Mouse (Mus musculus) CD4-positive, CD25-positive, alpha-beta regulatory T cell, adult 4 months (primary cell): ENCODE measurements at regions not wholly inside any gene's neighbourhood (a gene's known extent, or its start where the extent isn't known, plus 50 kb on each side); places are given as distances from the start of the nearest gene placed in this dataset.

ENCODE experiments used
- ATAC-seq: one replicate; pipeline ENCODE4 v1.8.0; 2017

DNA sequence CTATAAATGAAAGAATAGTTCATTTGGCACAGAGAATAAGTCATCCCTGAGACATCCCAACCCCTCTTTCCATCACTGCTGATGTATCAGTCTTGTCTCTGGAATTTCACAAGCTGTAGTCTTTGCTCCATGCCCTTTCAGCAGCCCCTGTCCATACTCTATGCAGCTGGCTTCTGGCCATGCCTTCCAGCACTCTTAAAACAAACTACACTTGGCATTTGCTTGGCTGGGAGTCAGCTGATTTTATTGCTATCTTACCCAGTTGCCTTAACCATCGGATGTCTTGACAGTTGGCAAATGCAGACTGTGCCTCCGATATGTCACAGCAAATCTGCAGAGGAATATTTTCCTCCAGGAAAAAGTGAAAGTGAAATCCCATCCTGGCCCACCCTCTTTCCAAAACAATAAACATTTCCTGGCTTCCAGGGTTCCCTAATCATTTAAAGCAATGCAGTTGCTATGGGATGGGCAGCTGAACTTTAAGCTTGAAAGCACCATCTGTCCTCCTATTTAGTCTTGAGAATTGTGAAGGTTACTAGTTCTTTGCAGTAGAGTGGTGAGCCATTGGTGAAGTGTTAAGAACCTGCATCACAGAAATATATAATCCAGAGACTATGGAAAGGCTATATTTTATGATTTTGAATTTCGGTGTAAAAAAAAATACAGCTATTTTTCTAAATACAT is 385.0 kb downstream of the Kcnj2 start:
- no peak for ATAC-seq

DNA sequence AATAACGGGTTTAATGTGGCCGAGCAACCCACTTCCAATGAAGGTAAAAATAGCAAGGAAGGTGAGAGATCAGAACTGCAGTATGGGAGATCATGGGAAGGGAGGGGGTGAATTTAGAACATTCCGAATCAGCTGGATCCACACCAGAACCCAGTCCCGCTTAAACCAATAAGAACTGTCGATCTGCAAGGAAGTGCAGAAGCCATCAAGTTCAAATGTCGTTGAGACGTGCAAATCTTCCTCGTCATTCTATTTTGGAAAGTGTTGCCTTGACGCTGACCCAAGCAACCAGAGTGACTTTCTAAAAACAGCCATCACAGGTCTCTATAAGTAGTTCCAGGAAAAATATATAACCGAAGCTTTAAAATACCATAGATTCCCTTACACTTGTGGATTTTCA is 394.1 kb downstream of the Kcnj2 start:
- ATAC-seq, result no peak

DNA sequence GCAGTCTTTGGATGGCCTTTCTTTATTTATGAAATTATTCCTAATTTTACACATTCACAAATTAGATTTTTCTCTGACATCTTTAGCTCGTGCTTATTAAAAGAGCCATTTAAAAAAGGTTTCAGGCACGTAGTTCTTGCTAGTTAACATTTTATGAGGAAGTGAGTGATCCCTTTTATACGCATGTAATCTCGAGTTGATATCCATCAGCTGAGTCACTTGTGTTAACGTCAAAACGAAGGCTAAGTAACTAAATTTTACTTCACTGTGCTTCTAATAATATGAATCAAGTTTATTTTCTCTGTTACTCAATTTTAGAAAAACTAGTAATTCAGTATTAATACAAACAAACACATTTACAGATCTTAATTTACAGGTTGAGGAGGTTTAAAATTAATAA is 419.0 kb downstream of the Kcnj2 start:
- ATAC-seq, result no peak

- no peak for ATAC-seq
These were observed 446.5 kb downstream of the Kcnj2 start for GRCm38 (mm10) chr11:111512471-111512870.

DNA sequence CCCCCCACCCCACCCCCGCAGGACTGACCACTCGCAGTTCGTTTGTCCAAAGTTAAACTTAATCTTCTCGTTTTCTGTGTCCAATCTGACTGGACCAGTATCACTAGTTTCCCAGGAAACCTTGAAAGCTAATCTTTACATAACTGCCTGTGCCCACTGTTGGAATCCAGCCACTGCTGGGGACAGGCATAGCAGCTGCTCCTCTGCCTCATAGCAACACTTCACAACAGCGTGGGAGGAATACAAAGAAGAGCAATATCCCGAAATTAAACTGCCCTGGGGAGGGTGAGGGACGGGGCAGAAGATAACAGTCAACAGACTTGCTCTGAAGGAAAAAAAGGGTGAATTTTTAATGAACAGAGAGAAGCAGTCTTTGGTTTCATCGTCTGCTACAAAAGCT is 456.8 kb downstream of the Kcnj2 start:
- no peak for ATAC-seq

- ATAC-seq, result no peak
These were observed 457.5 kb downstream of the Kcnj2 start for GRCm38 (mm10) chr11:111523465-111523864.

GRCm38 (mm10) chr11:111526010-111526742 is 460.2 kb downstream of the Kcnj2 start:
- ATAC-seq, result no peak

DNA sequence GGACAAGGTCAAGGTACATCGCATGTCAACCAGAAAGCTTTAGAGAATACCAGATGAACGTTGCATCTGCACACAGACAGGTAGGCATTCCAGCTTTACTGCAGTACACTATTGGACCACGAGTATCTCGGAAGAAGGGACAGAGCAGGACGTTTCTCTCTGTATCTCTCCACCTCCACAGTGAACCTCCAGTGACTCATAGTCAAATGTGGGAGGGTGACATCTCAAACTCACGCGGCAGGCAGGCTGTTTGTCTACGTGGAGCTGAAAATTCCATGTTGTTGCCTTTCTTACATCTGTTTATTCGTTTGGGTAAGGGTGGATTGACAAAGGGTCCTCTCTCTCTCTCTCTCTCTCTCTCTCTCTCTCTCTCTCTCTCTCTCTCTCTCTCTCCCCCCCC is 463.6 kb downstream of the Kcnj2 start:
- ATAC-seq, result no peak

DNA sequence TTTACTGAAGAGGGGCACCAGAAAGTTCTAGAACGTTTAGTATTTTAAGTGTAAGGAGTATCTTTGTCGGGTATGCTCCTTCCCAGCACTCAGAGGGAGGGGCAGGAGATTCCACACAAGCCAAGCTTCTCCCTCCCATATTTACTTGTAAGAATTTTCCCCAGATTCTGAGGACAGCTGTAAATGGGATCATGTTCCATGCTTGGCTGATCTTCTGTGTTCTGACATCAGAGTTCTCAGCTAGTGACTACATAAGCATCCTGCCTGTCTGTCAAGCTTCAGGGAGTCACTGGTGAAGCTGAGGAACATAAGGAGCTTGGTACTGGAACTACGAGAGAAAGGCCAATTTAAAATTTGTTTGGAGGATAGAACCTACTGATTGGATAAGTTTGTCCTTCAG is 464.9 kb downstream of the Kcnj2 start:
- ATAC-seq, result no peak

GRCm38 (mm10) chr11:111532457-111532856 is 466.5 kb downstream of the Kcnj2 start:
- ATAC-seq, result no peak

DNA sequence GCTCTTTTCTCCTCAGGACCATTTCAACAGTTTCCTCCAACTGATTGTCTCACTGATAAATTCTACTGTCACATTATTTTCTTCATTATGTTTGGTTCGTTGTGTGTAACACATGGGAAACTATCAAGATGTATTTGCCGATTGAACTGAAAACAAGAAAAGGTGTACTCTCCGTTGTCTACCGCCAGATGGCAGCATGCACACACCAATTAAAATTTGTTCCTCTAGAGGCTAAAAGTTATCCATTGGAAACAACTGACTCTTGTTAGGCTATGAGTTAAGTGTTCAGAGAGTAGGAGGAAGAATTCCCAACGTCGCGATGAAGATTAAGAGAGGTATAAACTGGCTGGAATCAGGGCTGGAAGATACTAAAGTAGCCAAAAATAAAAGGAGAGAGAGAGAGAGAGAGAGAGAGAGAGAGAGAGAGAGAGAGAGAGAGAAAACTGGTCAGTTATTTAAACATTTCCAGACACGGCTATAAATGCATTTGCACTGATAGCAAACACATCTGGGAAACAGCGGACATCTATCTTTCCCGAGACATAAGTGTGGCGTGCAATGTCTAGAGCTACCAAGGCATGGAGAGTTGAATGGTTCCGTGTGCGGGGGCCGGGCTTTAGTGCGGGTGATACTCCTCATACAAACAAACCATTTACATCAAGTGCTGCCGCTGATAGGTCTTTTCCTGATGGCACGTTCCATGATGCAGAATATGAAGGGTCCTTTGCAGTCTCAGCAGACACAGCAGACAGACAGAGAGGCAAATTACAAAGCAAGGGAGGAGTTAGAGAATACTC is 470.3 kb downstream of the Kcnj2 start:
- ATAC-seq, result no peak

DNA sequence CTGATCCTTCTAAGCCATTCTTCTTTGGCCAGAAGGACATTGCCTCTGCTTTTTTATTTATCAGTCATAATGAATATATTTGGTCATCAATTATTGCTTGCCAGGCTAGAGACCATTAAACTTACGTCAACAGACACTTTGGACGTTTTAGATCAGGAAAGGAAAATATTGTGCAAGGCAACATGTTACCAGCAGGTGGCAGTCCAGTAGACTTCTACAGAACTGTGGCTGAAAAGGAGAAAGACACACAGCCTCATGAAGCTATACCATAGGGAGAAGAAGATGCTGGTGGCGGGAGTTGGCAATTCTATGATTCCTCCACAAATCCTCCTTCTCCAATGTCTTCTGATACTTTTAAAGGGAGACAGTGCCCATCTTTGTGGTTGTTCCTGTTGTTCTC is 471.7 kb downstream of the Kcnj2 start:
- ATAC-seq, result no peak

GRCm38 (mm10) chr11:111539960-111540359 is 474.0 kb downstream of the Kcnj2 start:
- no peak for ATAC-seq

DNA sequence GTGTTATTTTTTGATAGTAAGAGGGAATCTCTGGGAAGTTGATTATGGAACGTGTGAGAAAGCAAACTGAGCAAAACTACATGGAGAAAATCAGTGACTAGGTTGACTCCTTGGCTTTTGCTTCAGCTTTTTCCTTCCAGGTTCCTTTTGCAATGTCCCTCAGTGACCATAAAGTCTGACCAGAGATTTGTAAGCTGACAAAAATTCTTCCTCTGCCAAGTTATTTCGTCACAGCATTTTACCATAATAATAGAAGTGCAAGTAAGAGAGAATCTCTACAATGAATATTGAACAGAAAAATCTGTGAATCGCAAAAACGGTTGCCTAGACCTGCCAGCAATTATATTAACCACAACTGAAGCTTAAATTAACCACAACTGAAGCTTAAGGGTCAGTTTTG is 479.3 kb downstream of the Kcnj2 start:
- no peak for ATAC-seq

- no peak for ATAC-seq
These were observed 489.2 kb downstream of the Kcnj2 start for GRCm38 (mm10) chr11:111555131-111555530.

DNA sequence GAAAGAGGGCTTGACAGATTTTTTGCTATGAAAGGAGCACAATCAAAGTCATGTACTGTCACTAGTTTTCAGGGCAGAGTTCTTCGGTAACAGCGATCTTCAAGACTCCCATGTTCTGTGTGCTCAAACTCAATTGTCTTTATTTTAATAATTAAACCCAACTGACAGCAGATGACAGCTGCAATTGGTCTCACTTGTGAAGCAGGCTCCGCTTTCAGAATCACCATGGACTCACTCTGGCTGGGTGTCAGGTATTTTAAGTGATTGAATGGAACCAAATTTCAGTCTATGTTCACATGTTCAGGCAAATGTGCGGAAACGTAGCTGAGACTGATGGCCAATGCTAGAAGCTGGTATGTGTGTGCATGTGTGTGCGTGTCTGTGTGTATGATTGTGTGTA is 489.7 kb downstream of the Kcnj2 start:
- ATAC-seq, result no peak

DNA sequence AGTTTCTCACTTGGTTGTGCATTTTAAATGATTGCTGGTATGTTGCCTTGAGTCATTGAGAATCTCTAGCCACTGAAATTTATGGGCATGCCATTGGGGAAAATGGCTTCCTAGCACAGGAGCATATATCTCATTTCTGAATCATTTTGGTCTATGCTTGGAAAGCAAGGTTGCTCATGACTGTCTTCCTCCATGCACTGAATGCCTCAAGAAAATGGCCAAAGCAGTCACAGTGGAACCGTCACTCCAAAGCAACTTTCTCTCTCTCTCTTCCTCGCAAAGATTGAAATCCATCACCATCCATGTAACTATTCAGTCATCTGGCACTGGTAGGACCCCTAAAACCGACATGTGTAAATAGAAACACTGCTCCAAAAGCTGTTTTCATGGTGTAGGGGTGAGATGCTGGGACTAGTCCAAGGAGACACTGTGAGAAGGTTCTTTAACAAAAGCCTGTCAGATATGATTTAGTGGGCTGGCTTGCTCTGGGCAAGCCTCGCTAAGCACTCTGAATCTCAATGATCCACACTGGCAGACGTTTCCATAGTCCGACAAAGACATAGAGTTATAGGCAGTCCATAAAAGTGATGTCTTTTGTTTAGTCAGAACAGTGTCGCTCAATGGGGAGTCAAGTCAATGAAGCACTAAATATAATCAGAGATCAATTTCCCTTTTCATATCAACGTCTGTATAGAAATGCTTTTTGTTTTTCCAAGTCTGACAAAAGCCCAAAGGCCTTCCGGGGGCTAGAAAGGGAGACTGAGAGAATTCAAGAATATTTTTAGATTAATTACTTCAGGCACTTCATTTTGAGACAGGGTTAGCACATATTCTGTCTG is 492.6 kb downstream of the Kcnj2 start:
- no peak for ATAC-seq

GRCm38 (mm10) chr11:111563171-111563570 is 497.2 kb downstream of the Kcnj2 start:
- ATAC-seq, result no peak

- ATAC-seq, result no peak
These were observed 502.1 kb downstream of the Kcnj2 start for GRCm38 (mm10) chr11:111568041-111568440.

GRCm38 (mm10) chr11:111568876-111569275 is 502.9 kb downstream of the Kcnj2 start:
- ATAC-seq, result no peak

- ATAC-seq, result no peak
These were observed 511.9 kb downstream of the Kcnj2 start for GRCm38 (mm10) chr11:111577883-111578282.

- no peak for ATAC-seq
These were observed 517.0 kb downstream of the Kcnj2 start for GRCm38 (mm10) chr11:111582980-111583379.

- ATAC-seq, result no peak
These were observed 517.6 kb downstream of the Kcnj2 start for GRCm38 (mm10) chr11:111583606-111584005.
